Mouse (Mus musculus): ENCODE measurements around the gene Rab25. TPM values are rescaled to one million over a fixed set of nuclear protein-coding genes. Genes with fewer than 3 reads are reported as not detected.
A peak's percentile ranks its signal among the peaks of the same experiment; 100 is the strongest.

The Rab25 gene
- polyA plus RNA-seq, 1 experiment from 2014 or later, result 0.29 TPM

DNA sequence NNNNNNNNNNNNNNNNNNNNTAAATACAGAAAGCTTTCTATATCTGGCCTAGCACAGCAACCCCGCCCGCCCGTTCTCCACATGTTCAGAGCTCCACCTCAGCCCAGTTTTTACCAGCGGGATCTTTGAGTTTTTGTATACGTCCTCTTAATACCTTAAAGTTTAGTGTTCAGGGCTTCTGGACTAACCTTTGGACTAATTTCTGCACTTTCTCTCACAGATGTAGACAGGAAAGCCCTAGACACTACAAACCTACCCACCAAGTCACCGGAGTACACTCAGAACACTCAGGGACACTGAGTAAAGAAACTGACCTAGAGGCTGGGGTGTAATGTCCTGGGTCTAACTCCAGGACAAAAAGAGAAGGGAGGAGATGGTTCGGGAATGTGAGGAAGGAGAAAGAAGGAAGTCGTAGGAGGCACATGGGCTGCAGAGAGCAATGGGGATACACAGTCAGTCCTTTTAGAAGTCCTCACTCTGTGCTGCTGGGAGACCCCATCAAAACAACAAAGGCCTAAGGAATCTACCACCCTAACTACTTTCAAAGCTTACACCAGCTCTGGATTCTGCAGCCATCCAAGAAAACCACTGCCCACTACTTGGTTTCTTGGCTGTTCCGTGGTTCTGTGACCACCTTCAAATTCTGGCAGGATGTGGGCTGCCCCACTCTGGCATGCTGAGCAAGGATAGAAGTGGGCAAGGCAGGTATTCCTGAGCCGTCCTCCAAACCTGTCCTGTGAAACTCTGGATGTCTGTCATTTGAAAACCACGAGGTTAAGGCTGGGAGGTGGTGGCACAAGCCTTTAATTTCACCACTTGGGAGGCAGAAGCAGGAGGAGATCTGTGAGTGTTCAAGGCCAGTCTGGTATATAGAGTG is 54.2 kb downstream of the Rab25 start:
- Histone ChIP-seq H3K9me3 (ENCODE audit: low read length) (no peaks in the 10 kb centered on the region), H3K27me3 (ENCODE audit: insufficient read depth, low read length) (no peaks in the 10 kb centered on the region), H3K36me3 (replicated peaks; ENCODE audit: insufficient read depth, low read length) (peaks cover 10% of the 10 kb centered on the region), H3K4me2 (ENCODE audit: low read depth, low read length) (peak overlapping the region; percentile 96), H3K4me3 (ENCODE audit: low read depth, low read length) (0 out of 2 replicates have a peak overlapping the region, but pooled peaks have one; percentile 57), H3K4me1 (ENCODE audit: insufficient read depth) (peaks cover 57% of the 10 kb centered on the region), H3K9ac (replicated peaks) (peak overlapping the region; percentile 69), H3K27ac (ENCODE audit: low read depth) (peak overlapping the region; percentile 90)
- 56% methylated on average over 11 of the region's 11 CpGs for WGBS (ENCODE audit: insufficient replicate concordance)
- no peak for ATAC-seq
- no peak for TF ChIP-seq EP300 (IDR thresholded peaks at IDR 0.05; ENCODE audit: low read depth)
- no peak for TF ChIP-seq CTCF (IDR thresholded peaks at IDR 0.05; ENCODE audit: low read depth)
- no peak for DNase-seq

MicroRNA genes within 50 kb of the gene (microRNA counts, 519-probe panel; counts per million panel counts)
- microRNA mmu-miR-1905, result not detected

Small RNA genes within 50 kb of the gene (microRNA-seq; reads per million reads assigned to microRNA genes)
- gene Mir1905, result not detected

Other genes with a start within 250 kb of the Rab25 start
- 111 and 114 TPM in 2 replicates for gene Glmp, start 223.3 kb downstream of the Rab25 start, polyA plus RNA-seq (2015; fragmentation: Nextera tagmentation; extraction: Ambion mirVana)
- gene Tmem79, start 212.2 kb downstream of the Rab25 start, polyA plus RNA-seq (2015; fragmentation: Nextera tagmentation; extraction: Ambion mirVana), result 1.4 TPM in 2 replicates
- gene Smg5, start 212.0 kb downstream of the Rab25 start, polyA plus RNA-seq (2015; fragmentation: Nextera tagmentation; extraction: Ambion mirVana), result 9.9 and 11.8 TPM in 2 replicates
- gene Paqr6, start 183.7 kb downstream of the Rab25 start, polyA plus RNA-seq (2015; fragmentation: Nextera tagmentation; extraction: Ambion mirVana), result 1.7 and 2.0 TPM in 2 replicates
- 0.43 and 0.62 TPM in 2 replicates for gene Bglap3, start 175.6 kb downstream of the Rab25 start, polyA plus RNA-seq (2015; fragmentation: Nextera tagmentation; extraction: Ambion mirVana)
- not detected in 2 replicates for gene Bglap2, start 169.6 kb downstream of the Rab25 start, polyA plus RNA-seq (2015; fragmentation: Nextera tagmentation; extraction: Ambion mirVana)
- gene Bglap, start 163.8 kb downstream of the Rab25 start, polyA plus RNA-seq (2015; fragmentation: Nextera tagmentation; extraction: Ambion mirVana), result not detected in 2 replicates
- gene Pmf1, start 138.0 kb downstream of the Rab25 start, polyA plus RNA-seq (2015; fragmentation: Nextera tagmentation; extraction: Ambion mirVana), result 59.5 and 64.3 TPM in 2 replicates
- gene Slc25a44, start 123.2 kb downstream of the Rab25 start, polyA plus RNA-seq (2015; fragmentation: Nextera tagmentation; extraction: Ambion mirVana), result 9.0 and 9.2 TPM in 2 replicates
- 27.3 and 30.0 TPM in 2 replicates for gene Sema4a, start 87.1 kb downstream of the Rab25 start, polyA plus RNA-seq (2015; fragmentation: Nextera tagmentation; extraction: Ambion mirVana)
- 68.4 and 73.4 TPM in 2 replicates for gene Lmna, start 38.3 kb downstream of the Rab25 start, polyA plus RNA-seq (2015; fragmentation: Nextera tagmentation; extraction: Ambion mirVana)
- gene Mex3a, start 15.9 kb downstream of the Rab25 start, polyA plus RNA-seq (2015; fragmentation: Nextera tagmentation; extraction: Ambion mirVana), result 0.37 and 0.51 TPM in 2 replicates
- 104 and 106 TPM in 2 replicates for gene Lamtor2, start 4.8 kb upstream of the Rab25 start, polyA plus RNA-seq (2015; fragmentation: Nextera tagmentation; extraction: Ambion mirVana)
- gene Ubqln4, start 5.5 kb upstream of the Rab25 start, polyA plus RNA-seq (2015; fragmentation: Nextera tagmentation; extraction: Ambion mirVana), result 12.5 and 13.5 TPM in 2 replicates
- 141 and 155 TPM in 2 replicates for gene Ssr2, start 27.6 kb upstream of the Rab25 start, polyA plus RNA-seq (2015; fragmentation: Nextera tagmentation; extraction: Ambion mirVana)
- gene Arhgef2, start 57.7 kb upstream of the Rab25 start, polyA plus RNA-seq (2015; fragmentation: Nextera tagmentation; extraction: Ambion mirVana), result 13.7 and 13.8 TPM in 2 replicates
- gene Rxfp4, start 104.8 kb upstream of the Rab25 start, polyA plus RNA-seq (2015; fragmentation: Nextera tagmentation; extraction: Ambion mirVana), result not detected in 2 replicates
- 18.8 and 19.8 TPM in 2 replicates for gene Khdc4, start 137.5 kb upstream of the Rab25 start, polyA plus RNA-seq (2015; fragmentation: Nextera tagmentation; extraction: Ambion mirVana)
- gene Rit1, start 168.5 kb upstream of the Rab25 start, polyA plus RNA-seq (2015; fragmentation: Nextera tagmentation; extraction: Ambion mirVana), result 25.6 and 26.3 TPM in 2 replicates
- 0.36 and 0.51 TPM in 2 replicates for gene Syt11, start 226.9 kb upstream of the Rab25 start, polyA plus RNA-seq (2015; fragmentation: Nextera tagmentation; extraction: Ambion mirVana)

Data from liver, postnatal 0 days (tissue).